Mouse (Mus musculus): ENCODE measurements around the gene Zfp57.

Zfp57 gene

DNA sequence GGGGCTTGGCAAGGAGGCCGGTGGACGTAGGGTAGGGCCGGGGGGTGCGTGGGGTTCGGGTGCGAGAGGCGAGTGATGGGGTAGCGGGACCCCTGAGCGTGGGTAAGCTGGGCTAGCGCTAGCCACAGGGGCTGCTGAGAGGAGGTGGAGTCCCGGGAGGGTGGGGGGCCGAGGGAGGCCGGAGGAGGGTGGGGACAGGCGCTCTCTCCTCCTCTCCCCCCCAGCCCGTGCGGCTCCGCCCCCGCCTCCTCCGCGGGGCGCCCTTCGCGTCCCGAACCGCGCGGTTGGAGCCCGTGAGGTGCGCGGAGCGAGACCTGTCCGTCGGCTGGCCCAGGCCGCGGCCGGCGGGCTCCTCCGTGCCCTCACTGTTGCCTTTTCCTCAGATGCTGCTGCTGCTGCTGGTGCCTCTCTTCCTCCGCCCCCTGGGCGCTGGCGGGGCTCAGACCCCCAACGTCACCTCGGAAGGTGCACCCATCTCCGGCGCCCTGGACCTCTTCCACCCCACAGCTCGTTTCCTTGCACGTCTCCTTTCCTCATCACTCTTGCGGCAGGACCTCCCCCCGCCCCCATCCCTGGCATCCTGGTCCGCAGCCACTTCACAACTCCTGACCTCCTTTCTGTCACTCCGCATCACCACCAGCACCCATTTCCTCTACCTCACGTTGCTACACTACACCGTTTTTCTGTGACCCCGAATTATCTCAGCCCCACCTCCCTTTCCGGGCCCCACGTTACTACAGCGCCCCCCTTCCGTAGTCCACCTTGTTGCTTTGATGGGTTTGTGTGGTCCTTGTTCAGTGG lies 45.5 kb downstream of the Zfp57 start:
- DNase-seq: peak; percentile 74 to 78

DNA sequence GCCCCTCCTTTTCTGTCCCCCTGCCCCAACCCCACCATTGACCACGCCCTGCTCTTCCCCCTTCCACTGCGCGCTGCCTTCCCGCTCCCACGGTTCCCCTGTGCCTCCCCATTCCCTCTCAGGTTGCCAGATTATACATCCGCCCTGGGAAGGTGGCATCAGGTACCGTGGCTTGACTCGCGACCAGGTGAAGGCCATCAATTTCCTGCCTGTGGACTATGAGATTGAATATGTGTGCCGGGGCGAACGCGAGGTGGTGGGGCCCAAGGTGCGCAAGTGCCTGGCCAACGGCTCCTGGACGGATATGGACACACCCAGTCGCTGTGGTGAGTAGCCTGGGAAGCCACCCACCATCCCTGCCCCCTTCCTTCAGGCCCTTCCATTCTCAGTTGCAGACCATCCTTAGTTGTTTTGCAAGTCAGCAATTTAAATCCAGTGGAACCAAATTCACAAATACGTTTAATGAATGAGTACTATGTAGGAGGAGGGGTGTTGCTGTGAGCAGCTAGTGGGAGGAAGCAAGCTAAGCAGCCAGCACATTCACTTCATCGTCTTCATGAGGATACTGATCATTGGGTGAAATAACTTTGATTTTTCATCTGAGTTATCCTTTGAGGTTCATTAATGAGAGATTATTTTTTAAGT lies 46.5 kb downstream of the Zfp57 start:
- peak in 1 of 2 experiments; percentile 4 for DNase-seq

DNA sequence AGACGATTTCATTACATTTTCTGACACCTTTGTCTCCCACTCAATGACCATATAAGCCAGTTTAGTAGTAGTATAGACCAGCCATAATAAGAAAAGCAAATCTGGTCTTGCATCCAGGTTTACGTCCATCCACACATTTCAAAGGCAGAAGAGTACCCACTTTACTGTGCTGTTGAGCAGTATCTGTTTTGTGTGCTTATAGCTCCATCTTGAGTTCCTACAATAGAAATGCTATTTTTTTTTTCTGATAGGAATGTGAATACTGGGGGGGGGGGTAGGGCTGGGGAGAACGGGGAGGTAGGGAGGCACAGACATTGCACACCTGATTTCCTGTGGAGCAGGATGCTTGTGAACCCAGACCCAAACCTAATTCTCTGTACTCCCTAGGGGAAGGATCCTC lies 47.0 kb downstream of the Zfp57 start:
- DNase-seq: no peak

GRCm38 (mm10) chr17:37048383-37048782 lies 47.4 kb downstream of the Zfp57 start:
- DNase-seq: no peak

DNA sequence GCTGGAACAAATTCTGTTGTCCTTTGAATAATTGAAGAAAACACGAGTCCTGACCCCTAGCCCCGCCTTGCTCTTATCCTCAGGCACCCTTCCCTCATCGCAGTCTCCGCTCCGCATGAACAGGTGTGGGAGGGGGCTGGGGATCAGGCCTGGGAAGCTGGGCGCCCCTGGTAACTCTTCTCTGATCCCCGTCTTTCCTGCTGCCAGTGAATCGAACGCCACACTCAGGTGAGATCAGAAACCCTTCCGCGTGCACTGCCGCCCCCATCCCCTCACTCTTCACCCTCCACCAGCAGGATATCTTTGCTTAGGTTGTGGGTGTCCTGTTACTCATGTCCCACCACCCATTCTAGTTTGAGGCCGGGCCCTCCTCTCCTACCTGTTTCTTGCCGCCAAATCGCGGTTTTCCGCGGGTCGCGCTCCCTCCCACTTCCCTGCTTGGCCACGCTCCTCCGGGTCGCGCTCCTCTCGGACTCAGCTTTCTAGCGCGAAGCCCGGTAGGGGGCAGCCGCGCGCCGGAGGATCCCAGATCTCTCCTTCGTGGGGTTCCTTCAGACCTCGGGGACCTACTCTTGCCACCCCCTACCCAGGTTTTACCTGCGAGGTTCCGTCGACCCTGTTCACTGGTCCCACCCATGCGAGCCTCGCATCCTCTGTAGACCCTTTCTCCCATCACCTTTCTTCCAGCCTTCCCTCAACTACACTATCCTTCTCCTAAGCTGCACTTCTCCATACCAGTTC lies 48.8 kb downstream of the Zfp57 start:
- DNase-seq: peak; percentile 83 to 87

GRCm38 (mm10) chr17:37050399-37050798 lies 49.4 kb downstream of the Zfp57 start:
- peak; percentile 83 to 84 for DNase-seq

DNA sequence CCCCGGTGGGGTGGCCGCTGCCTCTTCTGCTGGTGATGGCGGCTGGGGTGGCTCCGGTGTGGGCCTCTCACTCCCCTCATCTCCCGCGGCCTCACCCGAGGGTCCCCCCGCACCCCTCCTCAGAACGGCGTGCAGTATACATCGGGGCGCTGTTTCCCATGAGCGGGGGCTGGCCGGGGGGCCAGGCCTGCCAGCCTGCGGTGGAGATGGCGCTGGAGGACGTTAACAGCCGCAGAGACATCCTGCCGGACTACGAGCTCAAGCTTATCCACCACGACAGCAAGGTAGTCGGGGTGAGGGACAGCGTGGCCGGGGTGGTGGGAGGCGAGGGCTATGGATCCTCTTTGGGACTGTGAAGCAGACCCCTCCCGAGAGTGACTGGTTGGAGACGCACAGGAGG lies 49.9 kb downstream of the Zfp57 start:
- peak; percentile 11 to 22 for DNase-seq

DNA sequence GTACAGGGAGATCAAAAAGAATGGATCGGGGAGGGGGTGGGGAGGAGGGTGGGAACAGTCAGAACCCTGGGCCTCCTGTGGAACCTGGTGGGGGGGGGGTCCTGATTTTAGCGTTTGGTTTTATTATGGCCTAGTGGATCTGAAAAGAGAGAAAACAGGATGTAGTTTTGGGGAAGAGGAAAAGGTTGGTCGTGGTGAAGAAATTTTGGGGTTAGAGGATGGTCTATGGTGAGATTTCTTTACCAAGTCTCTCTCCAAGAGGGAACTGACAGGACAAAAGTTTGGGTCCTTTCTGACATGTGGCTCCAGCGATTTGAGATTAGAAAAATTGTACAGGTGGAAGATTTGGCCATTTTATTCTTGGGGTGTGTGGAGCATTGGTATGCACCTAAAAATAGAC lies 50.8 kb downstream of the Zfp57 start:
- DNase-seq: no peak

- DNase-seq: no peak
These were observed 56.0 kb downstream of the Zfp57 start for GRCm38 (mm10) chr17:37056957-37057356.

Measured in kidney, postnatal 4 days (tissue).